Mouse (Mus musculus) megakaryocyte, embryonic 14.5 days (primary cell): ENCODE measurements around the gene Spata13.

ENCODE experiments used
- FLI1 ChIP-seq: IDR thresholded peaks from 2 replicates; pipeline ENCODE4 v1.6.1; 2012; ENCODE audit warnings: low read length, inconsistent platforms, mixed read lengths
- GATA1 ChIP-seq: IDR thresholded peaks from 3 replicates; pipeline ENCODE4 v1.6.1; 2012; ENCODE audit warnings: mixed read lengths, low read length, inconsistent platforms, borderline replicate concordance

DNA sequence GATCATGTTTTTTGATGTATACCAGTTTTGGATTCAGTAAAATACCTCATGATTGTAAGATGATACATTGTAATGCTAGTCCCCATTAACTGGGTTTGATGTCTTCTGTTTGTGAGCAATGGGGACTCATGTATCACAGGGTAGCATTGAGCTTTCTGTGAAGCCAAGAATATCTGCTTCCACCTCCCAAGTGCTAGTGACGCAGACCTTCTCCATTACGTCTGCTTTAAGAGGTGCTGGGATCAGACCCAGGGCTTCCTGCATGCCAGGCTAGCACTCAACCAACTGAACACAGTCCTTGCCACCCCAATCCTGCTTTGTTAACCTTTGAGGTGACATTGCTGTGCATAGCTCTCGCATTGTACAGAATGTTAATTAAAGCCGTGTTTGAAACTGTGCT, 164.9 kb downstream of the Spata13 start:
- TF ChIP-seq GATA1 (no peak), FLI1 (no peak)
